Mouse (Mus musculus): ENCODE measurements around the gene Nans. TPM values are rescaled to one million over a fixed set of nuclear protein-coding genes. Genes with fewer than 3 reads are reported as not detected.
A peak's percentile ranks its signal among the peaks of the same experiment; 100 is the strongest.

Nans gene
- polyA plus RNA-seq, 1 experiment from 2014 or later: 72.6 TPM

DNA sequence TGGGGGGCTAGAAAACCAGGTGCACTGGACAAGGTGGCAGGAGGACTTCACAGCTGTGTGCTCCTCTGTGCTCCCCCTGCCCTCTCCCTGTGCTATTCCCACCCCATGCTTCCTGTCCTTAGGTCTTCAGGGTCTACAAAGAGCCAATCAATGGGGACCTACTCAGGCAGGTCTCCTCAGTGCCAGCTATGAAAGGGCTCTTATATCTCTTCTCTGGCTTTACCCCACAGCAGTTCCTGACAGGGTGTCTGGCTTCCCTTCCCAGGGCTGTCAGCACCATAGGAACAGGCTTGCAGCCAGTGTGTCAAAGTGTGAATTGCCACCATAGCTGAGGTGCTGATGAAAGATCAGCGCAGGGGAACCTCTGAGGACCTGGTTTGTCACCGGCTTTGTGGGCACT lies 31.4 kb downstream of the Nans start:
- no peak overlapping the region for H3K4me3 ChIP-seq
- no peak overlapping the region for H3K4me2 ChIP-seq (replicated peaks)
- no peak overlapping the region for H3K27ac ChIP-seq (replicated peaks)
- H3K4me1 ChIP-seq: no peaks in the 10 kb centered on the region
- no peak overlapping the region for H3K9ac ChIP-seq (replicated peaks)
- H3K27me3 ChIP-seq: peaks cover 5% of the 10 kb centered on the region; the same call in 1 of the 2 replicates
- 95% methylated on average over 2 of the region's 2 CpGs for WGBS
- ATAC-seq (ENCODE audit: low FRiP score, low read depth): no peak
- no peaks in the 10 kb centered on the region for H3K36me3 ChIP-seq
- H3K9me3 ChIP-seq: 0 out of 2 replicates have a peak, but pooled peaks cover 5% of the 10 kb centered on the region

GRCm38 (mm10) chr4:46521457-46521856 lies 32.4 kb downstream of the Nans start:
- Histone ChIP-seq H3K9ac (replicated peaks) (no peak overlapping the region), H3K27ac (replicated peaks) (no peak overlapping the region), H3K9me3 (0 out of 2 replicates have a peak, but pooled peaks cover 5% of the 10 kb centered on the region), H3K4me1 (no peaks in the 10 kb centered on the region), H3K4me3 (no peak overlapping the region), H3K36me3 (no peaks in the 10 kb centered on the region), H3K27me3 (peaks cover 5% of the 10 kb centered on the region; the same call in 1 of the 2 replicates), H3K4me2 (replicated peaks) (no peak overlapping the region)
- WGBS: 86% methylated on average over 10 of the region's 10 CpGs
- ATAC-seq (ENCODE audit: low FRiP score, low read depth): no peak

- H3K4me1 ChIP-seq: peaks cover 8% of the 10 kb centered on the region
- no peak overlapping the region for H3K27ac ChIP-seq (replicated peaks)
- H3K4me3 ChIP-seq: no peak overlapping the region
- H3K9ac ChIP-seq (replicated peaks): no peak overlapping the region
- ATAC-seq (ENCODE audit: low FRiP score, low read depth): no peak
- peaks cover 5% of the 10 kb centered on the region; the same call in 1 of the 2 replicates for H3K27me3 ChIP-seq
- H3K4me2 ChIP-seq (replicated peaks): no peak overlapping the region
- 89% methylated on average over 4 of the region's 4 CpGs for WGBS
- H3K9me3 ChIP-seq: no peaks in the 10 kb centered on the region
- H3K36me3 ChIP-seq: no peaks in the 10 kb centered on the region
Measured at GRCm38 (mm10) chr4:46523324-46523723, 34.3 kb downstream of the Nans start.

DNA sequence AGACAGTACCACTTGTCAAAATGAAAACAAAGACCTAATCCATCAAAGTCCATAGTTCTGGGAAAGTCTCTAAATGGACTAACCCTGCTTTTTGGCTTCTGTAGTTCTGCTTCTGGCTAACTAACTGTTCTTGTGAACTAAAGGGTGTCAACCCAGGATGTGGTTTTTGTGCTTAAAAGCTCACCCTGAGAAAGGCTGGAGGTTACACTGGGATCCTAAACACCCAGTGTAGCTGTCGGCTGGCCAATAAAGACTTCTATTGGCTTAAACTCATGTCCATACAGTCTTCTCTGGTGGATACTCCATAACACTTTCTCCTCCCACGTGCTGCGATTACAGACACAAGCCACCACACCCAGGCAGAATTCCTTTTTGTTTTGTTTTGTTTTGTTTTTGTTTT lies 37.2 kb downstream of the Nans start:
- Histone ChIP-seq H3K9ac (replicated peaks) (no peak overlapping the region), H3K9me3 (no peaks in the 10 kb centered on the region), H3K4me2 (replicated peaks) (no peak overlapping the region), H3K27ac (replicated peaks) (no peak overlapping the region), H3K36me3 (no peaks in the 10 kb centered on the region), H3K4me1 (peaks cover 8% of the 10 kb centered on the region), H3K27me3 (peaks cover 7% of the 10 kb centered on the region; the same call in 1 of the 2 replicates), H3K4me3 (no peak overlapping the region)
- 90% methylated on average over 3 of the region's 3 CpGs for WGBS
- ATAC-seq (ENCODE audit: low FRiP score, low read depth): no peak

GRCm38 (mm10) chr4:46526798-46527557 lies 37.9 kb downstream of the Nans start:
- peaks cover 7% of the 10 kb centered on the region; the same call in 1 of the 2 replicates for H3K27me3 ChIP-seq
- H3K9ac ChIP-seq (replicated peaks): 0 out of 2 replicates have a peak overlapping the region, but pooled peaks have one; percentile 12
- peak overlapping the region; percentile 18; the same call in 1 of the 2 replicates for H3K4me3 ChIP-seq
- no peaks in the 10 kb centered on the region for H3K9me3 ChIP-seq
- peaks cover 8% of the 10 kb centered on the region for H3K4me1 ChIP-seq
- no peaks in the 10 kb centered on the region for H3K36me3 ChIP-seq
- ATAC-seq (ENCODE audit: low FRiP score, low read depth): no peak
- WGBS: 34% methylated on average over 17 of the region's 17 CpGs
- H3K27ac ChIP-seq (replicated peaks): no peak overlapping the region
- peak overlapping the region; percentile 44 for H3K4me2 ChIP-seq (replicated peaks)

- WGBS: 7% methylated on average over 7 of the region's 7 CpGs
- Histone ChIP-seq H3K4me1 (peaks cover 8% of the 10 kb centered on the region), H3K9me3 (no peaks in the 10 kb centered on the region), H3K4me3 (peak overlapping the region; percentile 18; the same call in 1 of the 2 replicates), H3K36me3 (no peaks in the 10 kb centered on the region), H3K27ac (replicated peaks) (no peak overlapping the region), H3K27me3 (peaks cover 10% of the 10 kb centered on the region; the same call in 1 of the 2 replicates), H3K4me2 (replicated peaks) (peak overlapping the region; percentile 44), H3K9ac (replicated peaks) (0 out of 2 replicates have a peak overlapping the region, but pooled peaks have one; percentile 12)
- no peak for ATAC-seq (ENCODE audit: low FRiP score, low read depth)
Measured at GRCm38 (mm10) chr4:46527558-46527926, 38.5 kb downstream of the Nans start.

- Histone ChIP-seq H3K27me3 (peaks cover 32% of the 10 kb centered on the region), H3K9me3 (no peaks in the 10 kb centered on the region), H3K36me3 (no peaks in the 10 kb centered on the region), H3K4me2 (replicated peaks) (no peak overlapping the region), H3K4me1 (peaks cover 15% of the 10 kb centered on the region), H3K4me3 (no peak overlapping the region), H3K27ac (replicated peaks) (no peak overlapping the region), H3K9ac (replicated peaks) (no peak overlapping the region)
- no peak for ATAC-seq (ENCODE audit: low FRiP score, low read depth)
- WGBS: 52% methylated on average over 7 of the region's 7 CpGs
Measured at GRCm38 (mm10) chr4:46529722-46530121, 40.7 kb downstream of the Nans start.

DNA sequence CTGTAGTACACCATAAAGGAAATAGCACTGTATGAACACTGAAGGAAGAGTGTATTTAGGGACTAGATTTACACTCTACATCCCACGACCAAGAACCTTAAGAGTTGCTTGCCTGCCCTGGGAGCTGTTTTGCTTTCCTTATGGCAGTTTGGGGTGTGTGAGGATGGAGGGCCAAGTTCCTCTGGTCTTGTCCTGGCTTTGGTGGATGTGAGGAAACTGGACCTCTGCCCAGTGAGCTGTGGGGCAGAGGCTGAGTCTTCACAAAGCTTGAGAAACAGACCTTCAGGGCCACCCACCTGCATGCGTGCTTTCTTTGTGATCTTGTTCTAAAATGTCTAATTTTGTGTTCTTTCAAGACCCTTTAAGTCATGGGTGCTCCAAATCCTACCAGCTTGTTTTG lies 43.5 kb downstream of the Nans start:
- no peak for ATAC-seq (ENCODE audit: low FRiP score, low read depth)

DNA sequence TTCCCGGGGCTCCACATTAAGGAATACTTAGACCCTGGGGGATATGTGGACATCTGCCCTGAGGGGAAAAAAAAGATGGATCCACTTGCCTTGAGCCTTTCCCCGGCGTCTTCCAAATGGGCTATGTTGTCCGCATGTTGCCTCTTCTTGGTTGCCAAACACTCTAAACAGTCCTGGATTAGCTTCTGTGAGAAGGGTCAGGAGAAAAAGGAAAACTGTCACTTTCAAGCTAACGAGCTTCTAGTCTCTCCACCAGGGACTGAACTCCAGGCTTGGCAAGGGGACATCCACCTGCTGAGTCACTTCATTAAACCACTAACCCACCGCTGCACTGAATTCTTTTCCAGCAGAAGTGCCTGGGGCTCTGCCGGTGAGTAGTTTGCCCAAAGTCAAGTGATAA lies 43.9 kb downstream of the Nans start:
- ATAC-seq (ENCODE audit: low FRiP score, low read depth): no peak
- H3K4me3 ChIP-seq: no peak overlapping the region
- no peak overlapping the region for H3K9ac ChIP-seq (replicated peaks)
- WGBS: 81% methylated on average over 7 of the region's 7 CpGs
- H3K36me3 ChIP-seq: no peaks in the 10 kb centered on the region
- no peak overlapping the region for H3K4me2 ChIP-seq (replicated peaks)
- peaks cover 14% of the 10 kb centered on the region for H3K4me1 ChIP-seq
- H3K27me3 ChIP-seq: peaks cover 61% of the 10 kb centered on the region
- H3K9me3 ChIP-seq: no peaks in the 10 kb centered on the region
- H3K27ac ChIP-seq (replicated peaks): no peak overlapping the region

More for the DNA sequence above, 43.5 kb downstream of the Nans start:
- peaks cover 17% of the 10 kb centered on the region for H3K4me1 ChIP-seq
- H3K4me2 ChIP-seq (replicated peaks): no peak overlapping the region
- 86% methylated on average over 2 of the region's 2 CpGs for WGBS
- H3K9ac ChIP-seq (replicated peaks): no peak overlapping the region
- H3K9me3 ChIP-seq: no peaks in the 10 kb centered on the region
- H3K27ac ChIP-seq (replicated peaks): no peak overlapping the region
- H3K36me3 ChIP-seq: no peaks in the 10 kb centered on the region
- peaks cover 57% of the 10 kb centered on the region for H3K27me3 ChIP-seq
- no peak overlapping the region for H3K4me3 ChIP-seq

- peaks cover 73% of the 10 kb centered on the region for H3K27me3 ChIP-seq
- H3K4me2 ChIP-seq (replicated peaks): peak overlapping the region; percentile 42
- H3K4me1 ChIP-seq: peaks cover 14% of the 10 kb centered on the region
- H3K9ac ChIP-seq (replicated peaks): no peak overlapping the region
- H3K27ac ChIP-seq (replicated peaks): no peak overlapping the region
- 13% methylated on average over 29 of the region's 29 CpGs for WGBS
- peak overlapping the region; percentile 22 for H3K4me3 ChIP-seq
- ATAC-seq (ENCODE audit: low FRiP score, low read depth): no peak
- no peaks in the 10 kb centered on the region for H3K36me3 ChIP-seq
- no peaks in the 10 kb centered on the region for H3K9me3 ChIP-seq
Measured at GRCm38 (mm10) chr4:46533934-46534720, 45.1 kb downstream of the Nans start.

- Histone ChIP-seq H3K9ac (replicated peaks) (no peak overlapping the region; the same call in 1 of the 2 replicates), H3K4me3 (peak overlapping the region; percentile 45), H3K27ac (replicated peaks) (no peak overlapping the region), H3K27me3 (peaks cover 66% of the 10 kb centered on the region), H3K36me3 (no peaks in the 10 kb centered on the region), H3K4me1 (peaks cover 14% of the 10 kb centered on the region), H3K9me3 (no peaks in the 10 kb centered on the region), H3K4me2 (replicated peaks) (peak overlapping the region; percentile 64)
- WGBS: 7% methylated on average over 16 of the region's 16 CpGs
- ATAC-seq (ENCODE audit: low FRiP score, low read depth): no peak
Measured at GRCm38 (mm10) chr4:46535094-46535830, 46.2 kb downstream of the Nans start.
